Mouse (Mus musculus) T-helper 1 cell (primary cell): ENCODE results near the gene St6galnac6.

Source experiments
- in situ Hi-C: fragments of 300-600 bp; cut with MboI, MseI; formaldehyde crosslinking; loops from one replicate; pipeline ENCODE4 v1.15.1; 2025; ENCODE audit warnings: high pct_unique_total_duplicates

The St6galnac6 gene

DNA sequence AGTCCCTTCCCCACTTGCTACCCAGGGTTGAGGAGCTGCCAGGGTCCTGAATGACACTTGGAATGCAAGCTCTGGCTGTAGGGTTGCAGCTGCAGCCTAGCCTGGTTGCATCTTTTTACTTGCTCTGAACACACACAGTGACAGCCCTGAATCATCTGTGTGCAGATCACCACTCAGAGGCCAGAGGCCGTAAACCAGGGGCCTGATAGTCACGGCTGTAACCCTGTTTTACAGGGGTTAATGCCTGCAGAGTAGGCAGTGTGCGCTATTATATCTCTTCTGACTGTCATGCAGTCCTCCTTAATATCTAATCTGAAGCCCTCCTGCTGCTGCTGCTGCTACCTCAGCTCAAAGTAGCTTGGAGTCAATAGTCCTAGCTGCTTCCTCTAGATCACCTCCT is 70.4 kb downstream of the St6galnac6 start:
- in situ Hi-C loops: no loop called here
